Mouse (Mus musculus) heart, postnatal 0 days (tissue): Measurements from ENCODE around the gene Neil1.

ENCODE experiments used
- CTCF ChIP-seq: IDR thresholded peaks from 2 replicates; pipeline ENCODE4 v1.5.1; 2016; ENCODE audit warnings: antibody characterized with exemption, control low read depth, low read depth
- EP300 ChIP-seq: IDR thresholded peaks from 2 replicates; pipeline ENCODE4 v1.6.1; 2016; ENCODE audit warnings: antibody characterized with exemption, low read depth

- TF ChIP-seq CTCF = no peak
- TF ChIP-seq EP300 = no peak
Observed at GRCm38 (mm10) chr9:57139571-57139970, 8.5 kb downstream of the Neil1 start.
